Mouse (Mus musculus): ENCODE results near the gene Agl. TPM values are rescaled to one million over a fixed set of nuclear protein-coding genes. Genes with fewer than 3 reads are reported as not detected.

Gene Agl
- polyA plus RNA-seq, 1 experiment: 32.2 TPM

- no peak for TF ChIP-seq POLR2A (IDR thresholded peaks at IDR 0.05; ENCODE audit: low read depth, low read length)
- no peak for TF ChIP-seq CTCF (IDR thresholded peaks at IDR 0.05; ENCODE audit: borderline replicate concordance, insufficient read depth, low read length)
- Histone ChIP-seq H3K4me1 (ENCODE audit: control insufficient read depth, insufficient read depth, low read length) (no peaks in the 10 kb centered on the region), H3K4me3 (ENCODE audit: insufficient read depth, low read length) (no peak overlapping the region), H3K27ac (ENCODE audit: insufficient read depth, low read length) (no peak overlapping the region)
Observed at GRCm38 (mm10) chr3:116836681-116837475, 28.9 kb upstream of the Agl start.

- peak overlapping the region; percentile 28; the same call in 1 of the 2 replicates for H3K4me3 ChIP-seq (ENCODE audit: insufficient read depth, low read length)
- no peaks in the 10 kb centered on the region for H3K4me1 ChIP-seq (ENCODE audit: control insufficient read depth, insufficient read depth, low read length)
- TF ChIP-seq POLR2A (IDR thresholded peaks at IDR 0.05; ENCODE audit: low read depth, low read length) (peak; percentile 37; the same call in 1 of the 2 replicates), CTCF (IDR thresholded peaks at IDR 0.05; ENCODE audit: borderline replicate concordance, insufficient read depth, low read length) (peak; percentile 49; the same call in 1 of the 2 replicates)
- no peak overlapping the region for H3K27ac ChIP-seq (ENCODE audit: insufficient read depth, low read length)
Observed at GRCm38 (mm10) chr3:116835770-116836680, 28.1 kb upstream of the Agl start.

- no peak overlapping the region for H3K4me3 ChIP-seq (ENCODE audit: insufficient read depth, low read length)
- no peak for TF ChIP-seq CTCF (IDR thresholded peaks at IDR 0.05; ENCODE audit: borderline replicate concordance, insufficient read depth, low read length)
- TF ChIP-seq POLR2A (IDR thresholded peaks at IDR 0.05; ENCODE audit: low read depth, low read length): no peak
- no peak overlapping the region for H3K27ac ChIP-seq (ENCODE audit: insufficient read depth, low read length)
Observed at GRCm38 (mm10) chr3:116835350-116835749, 27.4 kb upstream of the Agl start.

GRCm38 (mm10) chr3:116834241-116834640 lies 26.3 kb upstream of the Agl start:
- Histone ChIP-seq H3K4me1 (ENCODE audit: control insufficient read depth, insufficient read depth, low read length) (no peaks in the 10 kb centered on the region), H3K27ac (ENCODE audit: insufficient read depth, low read length) (no peak overlapping the region), H3K4me3 (ENCODE audit: insufficient read depth, low read length) (no peak overlapping the region)
- no peak for TF ChIP-seq CTCF (IDR thresholded peaks at IDR 0.05; ENCODE audit: borderline replicate concordance, insufficient read depth, low read length)
- no peak for TF ChIP-seq POLR2A (IDR thresholded peaks at IDR 0.05; ENCODE audit: low read depth, low read length)

More at GRCm38 (mm10) chr3:116835350-116835749, 27.4 kb upstream of the Agl start:
- no peaks in the 10 kb centered on the region for H3K4me1 ChIP-seq (ENCODE audit: control insufficient read depth, insufficient read depth, low read length)

- H3K4me1 ChIP-seq (ENCODE audit: control insufficient read depth, insufficient read depth, low read length): no peaks in the 10 kb centered on the region
- H3K4me3 ChIP-seq (ENCODE audit: insufficient read depth, low read length): no peak overlapping the region
- TF ChIP-seq CTCF (IDR thresholded peaks at IDR 0.05; ENCODE audit: borderline replicate concordance, insufficient read depth, low read length) (no peak), POLR2A (IDR thresholded peaks at IDR 0.05; ENCODE audit: low read depth, low read length) (no peak)
- no peak overlapping the region for H3K27ac ChIP-seq (ENCODE audit: insufficient read depth, low read length)
Observed at GRCm38 (mm10) chr3:116833491-116833890, 25.5 kb upstream of the Agl start.

GRCm38 (mm10) chr3:116832526-116833310 lies 24.8 kb upstream of the Agl start:
- H3K27ac ChIP-seq (ENCODE audit: insufficient read depth, low read length): no peak overlapping the region
- no peaks in the 10 kb centered on the region for H3K4me1 ChIP-seq (ENCODE audit: control insufficient read depth, insufficient read depth, low read length)
- TF ChIP-seq CTCF (IDR thresholded peaks at IDR 0.05; ENCODE audit: borderline replicate concordance, insufficient read depth, low read length) (no peak), POLR2A (IDR thresholded peaks at IDR 0.05; ENCODE audit: low read depth, low read length) (no peak)
- H3K4me3 ChIP-seq (ENCODE audit: insufficient read depth, low read length): no peak overlapping the region

GRCm38 (mm10) chr3:116831324-116831723 lies 23.4 kb upstream of the Agl start:
- Histone ChIP-seq H3K4me1 (ENCODE audit: control insufficient read depth, insufficient read depth, low read length) (no peaks in the 10 kb centered on the region), H3K27ac (ENCODE audit: insufficient read depth, low read length) (no peak overlapping the region), H3K4me3 (ENCODE audit: insufficient read depth, low read length) (no peak overlapping the region)
- TF ChIP-seq CTCF (IDR thresholded peaks at IDR 0.05; ENCODE audit: borderline replicate concordance, insufficient read depth, low read length): no peak
- no peak for TF ChIP-seq POLR2A (IDR thresholded peaks at IDR 0.05; ENCODE audit: low read depth, low read length)

- H3K27ac ChIP-seq (ENCODE audit: insufficient read depth, low read length): no peak overlapping the region
- no peak overlapping the region for H3K4me3 ChIP-seq (ENCODE audit: insufficient read depth, low read length)
- TF ChIP-seq POLR2A (IDR thresholded peaks at IDR 0.05; ENCODE audit: low read depth, low read length) (no peak), CTCF (IDR thresholded peaks at IDR 0.05; ENCODE audit: borderline replicate concordance, insufficient read depth, low read length) (no peak)
- H3K4me1 ChIP-seq (ENCODE audit: control insufficient read depth, insufficient read depth, low read length): no peaks in the 10 kb centered on the region
Observed at GRCm38 (mm10) chr3:116829274-116829920, 21.4 kb upstream of the Agl start.
